Mouse (Mus musculus) C2C12 (cell line): ENCODE results near the gene Dab2ip.

Experiments
- CEBPB ChIP-seq: IDR thresholded peaks from one replicate; pipeline ENCODE4 v1.6.1; 2011; ENCODE audit warnings: low read depth, mild to moderate bottlenecking, control low read depth, moderate library complexity
- CTCF ChIP-seq: IDR thresholded peaks from one replicate; pipeline ENCODE4 v1.5.1; 2011; ENCODE audit not compliant: control insufficient read depth, insufficient read depth, insufficient read length
- MAX ChIP-seq: IDR thresholded peaks from one replicate; pipeline ENCODE4 v1.6.1; 2011; ENCODE audit warnings: mild to moderate bottlenecking, control low read depth
- MYOD1 ChIP-seq: IDR thresholded peaks from one replicate; pipeline ENCODE4 v1.6.1; 2011; ENCODE audit warnings: low read depth; ENCODE audit not compliant: control insufficient read depth, insufficient read length
- MYOG ChIP-seq: IDR thresholded peaks from one replicate; pipeline ENCODE4 v1.6.1; 2011; ENCODE audit not compliant: control insufficient read depth, insufficient read length; ENCODE audit errors: extremely low read depth
- USF1 ChIP-seq: IDR thresholded peaks from one replicate; pipeline ENCODE4 v1.6.1; 2011; ENCODE audit warnings: low read depth, mild to moderate bottlenecking, control low read depth, moderate library complexity

- TF ChIP-seq CTCF (no peak), MAX (no peak), USF1 (no peak), MYOG (no peak), MYOD1 (no peak), CEBPB (no peak)
These were observed 154.5 kb downstream of the Dab2ip start for GRCm38 (mm10) chr2:35712611-35713010.
